Mouse (Mus musculus): ENCODE data around the gene Olfr1276. TPM values are rescaled to one million over a fixed set of nuclear protein-coding genes. Genes with fewer than 3 reads are reported as not detected.

Olfr1276 gene
- total and polyA plus RNA-seq, 3 experiments, result not detected

- Histone ChIP-seq H3K27me3 (ENCODE audit: control insufficient read depth, insufficient read depth, low read length) (no peaks in the 10 kb centered on the region), H3K79me2 (replicated peaks; ENCODE audit: control insufficient read depth, insufficient read depth, low read length) (no peaks in the 10 kb centered on the region), H3K27ac (no peak within 1 kb of the TSS), H3K36me3 (ENCODE audit: control insufficient read depth, insufficient read depth, low read length) (no peaks in the 10 kb centered on the region), H3K9ac (ENCODE audit: low read depth, low read length) (no peak within 1 kb of the TSS), H3K4me3 (no peak within 1 kb of the TSS), H3K4me1 (ENCODE audit: control insufficient read depth, insufficient read depth, low read length) (no peaks in the 10 kb centered on the region)
- intact Hi-C loops (cut with DNase I), result no loop called here
- TF ChIP-seq EP300 (IDR thresholded peaks at IDR 0.05; ENCODE audit: insufficient read depth, low read depth, low read length) (no peak), POLR2A (IDR thresholded peaks at IDR 0.05; ENCODE audit: insufficient read depth, low read depth, low read length) (no peak), CTCF (IDR thresholded peaks at IDR 0.05) (no peak)
- DNase-seq, result no peak
Measured at GRCm38 (mm10) chr2:111300374-111300773, 46.1 kb downstream of the Olfr1276 start, which contains the start of gene Olfr1279. TSS of gene Olfr1279 (plus strand) at chr2:111300635.

Other genes with a start within 250 kb of the Olfr1276 start
- not detected for gene Gm13941, start 148.5 kb upstream of the Olfr1276 start, total RNA-seq (2021)
- not detected in 2 replicates for gene Gm13941, start 148.5 kb upstream of the Olfr1276 start, polyA plus RNA-seq (2012; rRNA removed)
- not detected for gene Gm15130, start 101.6 kb upstream of the Olfr1276 start, total RNA-seq (2021)
- gene Gm15130, start 101.6 kb upstream of the Olfr1276 start, polyA plus RNA-seq (2012; rRNA removed), result not detected in 2 replicates
- not detected for gene 4930430A15Rik, start 24.9 kb upstream of the Olfr1276 start, total RNA-seq (2021)
- gene 4930430A15Rik, start 24.9 kb upstream of the Olfr1276 start, polyA plus RNA-seq (2012; rRNA removed), result not detected in 2 replicates
- not detected for gene Olfr1275, start 19.2 kb upstream of the Olfr1276 start, total RNA-seq (2021)
- not detected in 2 replicates for gene Olfr1275, start 19.2 kb upstream of the Olfr1276 start, polyA plus RNA-seq (2012; rRNA removed)
- gene Olfr1277, start 19.6 kb downstream of the Olfr1276 start, total RNA-seq (2021), result not detected
- not detected in 2 replicates for gene Olfr1277, start 19.6 kb downstream of the Olfr1276 start, polyA plus RNA-seq (2012; rRNA removed)
- not detected for gene Olfr1278, start 35.6 kb downstream of the Olfr1276 start, total RNA-seq (2021)
- not detected in 2 replicates for gene Olfr1278, start 35.6 kb downstream of the Olfr1276 start, polyA plus RNA-seq (2012; rRNA removed)
- gene Olfr1279, start 46.1 kb downstream of the Olfr1276 start, total RNA-seq (2021), result not detected
- not detected in 2 replicates for gene Olfr1279, start 46.1 kb downstream of the Olfr1276 start, polyA plus RNA-seq (2012; rRNA removed)
- gene Olfr1280, start 59.5 kb downstream of the Olfr1276 start, total RNA-seq (2021), result not detected
- not detected in 2 replicates for gene Olfr1280, start 59.5 kb downstream of the Olfr1276 start, polyA plus RNA-seq (2012; rRNA removed)
- not detected for gene Olfr1281, start 72.0 kb downstream of the Olfr1276 start, total RNA-seq (2021)
- not detected in 2 replicates for gene Olfr1281, start 72.0 kb downstream of the Olfr1276 start, polyA plus RNA-seq (2012; rRNA removed)
- gene Olfr1282, start 81.6 kb downstream of the Olfr1276 start, total RNA-seq (2021), result not detected
- gene Olfr1282, start 81.6 kb downstream of the Olfr1276 start, polyA plus RNA-seq (2012; rRNA removed), result not detected in 2 replicates
- gene Olfr1283, start 112.3 kb downstream of the Olfr1276 start, total RNA-seq (2021), result not detected
- gene Olfr1283, start 112.3 kb downstream of the Olfr1276 start, polyA plus RNA-seq (2012; rRNA removed), result not detected in 2 replicates
- gene Olfr1284, start 121.0 kb downstream of the Olfr1276 start, total RNA-seq (2021), result not detected
- gene Olfr1284, start 121.0 kb downstream of the Olfr1276 start, polyA plus RNA-seq (2012; rRNA removed), result not detected in 2 replicates
- gene Olfr1286, start 168.6 kb downstream of the Olfr1276 start, total RNA-seq (2021), result not detected
- gene Olfr1286, start 168.6 kb downstream of the Olfr1276 start, polyA plus RNA-seq (2012; rRNA removed), result not detected in 2 replicates
- gene Olfr1287, start 194.6 kb downstream of the Olfr1276 start, total RNA-seq (2021), result not detected
- not detected in 2 replicates for gene Olfr1287, start 194.6 kb downstream of the Olfr1276 start, polyA plus RNA-seq (2012; rRNA removed)
- gene Olfr1288, start 219.6 kb downstream of the Olfr1276 start, total RNA-seq (2021), result not detected
- not detected in 2 replicates for gene Olfr1288, start 219.6 kb downstream of the Olfr1276 start, polyA plus RNA-seq (2012; rRNA removed)
- not detected for gene Olfr1289, start 226.3 kb downstream of the Olfr1276 start, total RNA-seq (2021)
- not detected in 2 replicates for gene Olfr1289, start 226.3 kb downstream of the Olfr1276 start, polyA plus RNA-seq (2012; rRNA removed)
- gene Olfr1290, start 239.3 kb downstream of the Olfr1276 start, total RNA-seq (2021), result not detected
- gene Olfr1290, start 239.3 kb downstream of the Olfr1276 start, polyA plus RNA-seq (2012; rRNA removed), result not detected in 2 replicates
- not detected for gene Olfr1291-ps1, start 242.7 kb downstream of the Olfr1276 start, total RNA-seq (2021)
- gene Olfr1291-ps1, start 242.7 kb downstream of the Olfr1276 start, polyA plus RNA-seq (2012; rRNA removed), result not detected in 2 replicates